Mouse (Mus musculus) heart, embryonic 16.5 days (tissue): ENCODE data around the gene Dnajb7. TPM values are rescaled to one million over a fixed set of nuclear protein-coding genes. Genes with fewer than 3 reads are reported as not detected.
A peak's percentile ranks its signal among the peaks of the same experiment; 100 is the strongest.

Source experiments
- ATAC-seq: fragments of 200-750 bp; cut with Nextera tagmentation; replicated peaks from 2 replicates; pipeline ENCODE4 v1.8.0; 2017; ENCODE audit warnings: moderate number of reproducible peaks; ENCODE audit not compliant: insufficient read depth, low FRiP score; ENCODE audit errors: extremely low read depth
- H3K27ac ChIP-seq: fragments of 300-500 bp; sonication (generic); 2 replicates; pipeline ENCODE4 v1.5.1; 2014; ENCODE audit warnings: mild to moderate bottlenecking, low read length, control low read depth, moderate library complexity
- H3K27me3 ChIP-seq: fragments of 300-500 bp; sonication (generic); 2 replicates; pipeline ENCODE4 v1.6.1; 2014; ENCODE audit warnings: low read length, mixed read lengths; ENCODE audit not compliant: control insufficient read depth, insufficient read depth
- H3K36me3 ChIP-seq: fragments of 300-500 bp; sonication (generic); 2 replicates; pipeline ENCODE4 v1.6.1; 2014; ENCODE audit not compliant: control insufficient read depth, insufficient read depth
- H3K4me1 ChIP-seq: fragments of 300-500 bp; sonication (generic); 2 replicates; pipeline ENCODE4 v1.6.1; 2014; ENCODE audit warnings: low read length, mixed read lengths; ENCODE audit not compliant: control insufficient read depth, insufficient read depth
- H3K4me2 ChIP-seq: fragments of 300-500 bp; sonication (generic); 2 replicates; pipeline ENCODE4 v1.6.1; 2014; ENCODE audit warnings: low read depth, mild to moderate bottlenecking, control low read depth, low read length
- H3K4me3 ChIP-seq: fragments of 300-500 bp; sonication (generic); 2 replicates; pipeline ENCODE4 v1.5.1; 2014; ENCODE audit warnings: mild to moderate bottlenecking, control low read depth, low read length
- H3K9ac ChIP-seq: fragments of 300-500 bp; sonication (generic); 2 replicates; pipeline ENCODE4 v1.6.1; 2014; ENCODE audit warnings: low read length, control low read depth
- H3K9me3 ChIP-seq: fragments of 300-500 bp; sonication (generic); replicated peaks from 2 replicates; pipeline ENCODE4 v1.6.1; 2016; ENCODE audit warnings: low read length; ENCODE audit not compliant: control insufficient read depth
- WGBS: fragments of 180-500 bp; shearing (Covaris S2); extraction: QIAGEN DNeasy Blood & Tissue Kit; methylation state at CpG from one replicate; pipeline ENCODE4 v1.1.7; 2014; 5-methylcytosine and 5-hydroxymethylcytosine counted together
- polyA plus RNA-seq: library from polyadenylated mRNA; unstranded; fragments of >200 nt; fragmentation: Nextera tagmentation; extraction: Ambion mirVana; gene quantifications from 2 replicates; pipeline ENCODE4 v1.2.1, GENCODE M21; 2015

Dnajb7 gene
- polyA plus RNA-seq, 1 experiment from 2014 or later: 1.7 TPM

GRCm38 (mm10) chr15:81361022-81361404, 47.1 kb downstream of the Dnajb7 start:
- Histone ChIP-seq H3K4me3 (peak overlapping the region; percentile 81), H3K27me3 (no peaks in the 10 kb centered on the region), H3K27ac (peak overlapping the region; percentile 88), H3K9ac (peak overlapping the region; percentile 46), H3K4me1 (peaks cover 11% of the 10 kb centered on the region), H3K9me3 (no peaks in the 10 kb centered on the region), H3K36me3 (peaks cover 16% of the 10 kb centered on the region), H3K4me2 (peak overlapping the region; percentile 73)
- WGBS: 33% methylated on average over 6 of the region's 6 CpGs
- peak; percentile 37 for ATAC-seq

GRCm38 (mm10) chr15:81360345-81361021, 47.6 kb downstream of the Dnajb7 start, which contains the start of gene Slc25a17:
TSS of gene Slc25a17 (minus strand) at chr15:81360812.
- Histone ChIP-seq H3K4me3 (peak within 1 kb of the TSS; percentile 81), H3K27me3 (no peaks in the 10 kb centered on the region), H3K4me2 (peak within 1 kb of the TSS; percentile 73), H3K9ac (peak within 1 kb of the TSS; percentile 84), H3K4me1 (peaks cover 11% of the 10 kb centered on the region), H3K36me3 (peaks cover 12% of the 10 kb centered on the region), H3K9me3 (no peaks in the 10 kb centered on the region), H3K27ac (peak within 1 kb of the TSS; percentile 88)
- peak; percentile 99 for ATAC-seq
- under 1% methylated on average over 30 of the region's 30 CpGs for WGBS

GRCm38 (mm10) chr15:81359421-81359820, 48.7 kb downstream of the Dnajb7 start:
- no peak overlapping the region; the same call in 1 of the 2 replicates for H3K4me3 ChIP-seq
- ATAC-seq: no peak
- WGBS: 85% methylated on average over 5 of the region's 5 CpGs

GRCm38 (mm10) chr15:81358943-81359342, 49.2 kb downstream of the Dnajb7 start:
- H3K27me3 ChIP-seq: no peaks in the 10 kb centered on the region
- H3K9me3 ChIP-seq: no peaks in the 10 kb centered on the region
- H3K4me1 ChIP-seq: peaks cover 11% of the 10 kb centered on the region
- H3K4me2 ChIP-seq: no peak overlapping the region
- H3K27ac ChIP-seq: no peak overlapping the region
- no peak overlapping the region for H3K4me3 ChIP-seq
- H3K36me3 ChIP-seq: peaks cover 5% of the 10 kb centered on the region; the same call in 1 of the 2 replicates
- no peak overlapping the region for H3K9ac ChIP-seq
- 74% methylated on average over 3 of the region's 3 CpGs for WGBS
- ATAC-seq: no peak

More at GRCm38 (mm10) chr15:81359421-81359820, 48.7 kb downstream of the Dnajb7 start:
- H3K4me2 ChIP-seq: peak overlapping the region; percentile 73; the same call in 1 of the 2 replicates
- peaks cover 11% of the 10 kb centered on the region for H3K4me1 ChIP-seq
- no peak overlapping the region for H3K9ac ChIP-seq
- no peaks in the 10 kb centered on the region for H3K27me3 ChIP-seq
- H3K9me3 ChIP-seq: no peaks in the 10 kb centered on the region
- H3K36me3 ChIP-seq: peaks cover 5% of the 10 kb centered on the region; the same call in 1 of the 2 replicates
- H3K27ac ChIP-seq: no peak overlapping the region

- Histone ChIP-seq H3K27ac (no peak overlapping the region), H3K9ac (no peak overlapping the region), H3K4me2 (no peak overlapping the region), H3K4me1 (peaks cover 11% of the 10 kb centered on the region), H3K36me3 (no peaks in the 10 kb centered on the region), H3K27me3 (no peaks in the 10 kb centered on the region), H3K4me3 (no peak overlapping the region), H3K9me3 (no peaks in the 10 kb centered on the region)
- ATAC-seq: no peak
- 58% methylated on average over 5 of the region's 5 CpGs for WGBS
Observed at GRCm38 (mm10) chr15:81356946-81357345, 51.2 kb downstream of the Dnajb7 start.

Other genes starting within 250 kb of the Dnajb7 start
- 14.1 TPM in 2 replicates for gene Mrtfa, start 217.5 kb downstream of the Dnajb7 start, polyA plus RNA-seq
- gene Mchr1, start 172.8 kb downstream of the Dnajb7 start, polyA plus RNA-seq: 0.06 and 0.07 TPM in 2 replicates
- 56.3 and 61.8 TPM in 2 replicates for gene Slc25a17, start 47.5 kb downstream of the Dnajb7 start, polyA plus RNA-seq
- 104 and 121 TPM in 2 replicates for gene St13, start 8.2 kb downstream of the Dnajb7 start, polyA plus RNA-seq
- gene Xpnpep3, start 8.2 kb downstream of the Dnajb7 start, polyA plus RNA-seq: 10.7 and 11.2 TPM in 2 replicates
- gene Rbx1, start 58.0 kb upstream of the Dnajb7 start, polyA plus RNA-seq: 344 TPM in 2 replicates
- 11.5 and 12.2 TPM in 2 replicates for gene Ep300, start 177.1 kb upstream of the Dnajb7 start, polyA plus RNA-seq